Mouse (Mus musculus) neural tube, embryonic 14.5 days (tissue): ENCODE data around the gene Isca1. TPM values are rescaled to one million over a fixed set of nuclear protein-coding genes. Genes with fewer than 3 reads are reported as not detected.
"Not testable (repeated sequence)": the region's sequence is repeated elsewhere in the genome, so short reads cannot be mapped to it uniquely, and the experiment has no call there.

Source experiments
- ATAC-seq: fragments of 200-750 bp; cut with Nextera tagmentation; 2 replicates; pipeline ENCODE4 v1.8.0; 2017; ENCODE audit warnings: low read depth, mild to moderate bottlenecking, moderate TSS enrichment, moderate library complexity
- H3K27ac ChIP-seq: fragments of 300-500 bp; sonication (generic); 2 replicates; pipeline ENCODE4 v1.5.1; 2014; ENCODE audit warnings: low read depth, mild to moderate bottlenecking, control low read depth, low read length, moderate library complexity, mixed read lengths
- H3K27me3 ChIP-seq: fragments of 300-500 bp; sonication (generic); 2 replicates; pipeline ENCODE4 v1.6.1; 2014; ENCODE audit warnings: low read length; ENCODE audit not compliant: control insufficient read depth, insufficient read depth
- H3K36me3 ChIP-seq: fragments of 300-500 bp; sonication (generic); 2 replicates; pipeline ENCODE4 v1.6.1; 2014; ENCODE audit warnings: low read length, mixed read lengths; ENCODE audit not compliant: control insufficient read depth, insufficient read depth
- H3K4me1 ChIP-seq: fragments of 300-500 bp; sonication (generic); 2 replicates; pipeline ENCODE4 v1.6.1; 2014; ENCODE audit warnings: low read length; ENCODE audit not compliant: control insufficient read depth, insufficient read depth
- H3K4me2 ChIP-seq: fragments of 300-500 bp; sonication (generic); 2 replicates; pipeline ENCODE4 v1.6.1; 2014; ENCODE audit warnings: mild to moderate bottlenecking, low read depth, low read length, control low read depth
- H3K4me3 ChIP-seq: fragments of 300-500 bp; sonication (generic); 2 replicates; pipeline ENCODE4 v1.5.1; 2014; ENCODE audit warnings: low read depth, low read length, control low read depth, mixed read lengths
- H3K9ac ChIP-seq: fragments of 300-500 bp; sonication (generic); replicated peaks from 2 replicates; pipeline ENCODE4 v1.6.1; 2014; ENCODE audit warnings: low read depth, mild to moderate bottlenecking, control low read depth, low read length, mixed read lengths
- H3K9me3 ChIP-seq: fragments of 300-500 bp; sonication (generic); 2 replicates; pipeline ENCODE4 v1.6.1; 2016; ENCODE audit warnings: low read length; ENCODE audit not compliant: control insufficient read depth
- WGBS: fragments of 180-500 bp; shearing (Covaris S2); extraction: QIAGEN DNeasy Blood & Tissue Kit; methylation state at CpG from one replicate; pipeline ENCODE4 v1.1.7; 2014; 5-methylcytosine and 5-hydroxymethylcytosine counted together
- polyA plus RNA-seq: library from polyadenylated mRNA; unstranded; fragments of >200 nt; fragmentation: Nextera tagmentation; extraction: Ambion mirVana; gene quantifications from 2 replicates; pipeline ENCODE4 v1.2.1, GENCODE M21; 2014

Gene Isca1
- polyA plus RNA-seq, 1 experiment from 2014 or later = 200 TPM

- H3K9ac ChIP-seq = no peak overlapping the region
- no peaks in the 10 kb centered on the region for H3K4me1 ChIP-seq
- H3K27me3 ChIP-seq = no peaks in the 10 kb centered on the region
- no peak overlapping the region for H3K4me3 ChIP-seq
- H3K36me3 ChIP-seq = no peaks in the 10 kb centered on the region
- WGBS = 68% methylated on average over 1 of the region's 1 CpGs
- no peaks in the 10 kb centered on the region for H3K9me3 ChIP-seq
- no peak for ATAC-seq
- no peak overlapping the region for H3K4me2 ChIP-seq
- H3K27ac ChIP-seq = no peak overlapping the region
These were observed 50.1 kb downstream of the Isca1 start for GRCm38 (mm10) chr13:59719475-59719874.

GRCm38 (mm10) chr13:59718857-59719440 is 50.7 kb downstream of the Isca1 start:
- H3K4me2 ChIP-seq, ATAC-seq, H3K27ac ChIP-seq, H3K9ac ChIP-seq, H3K36me3 ChIP-seq, H3K4me3 ChIP-seq, H3K4me1 ChIP-seq, H3K27me3 ChIP-seq, H3K9me3 ChIP-seq: not testable (repeated sequence)
- 38% methylated on average over 6 of the region's 6 CpGs for WGBS

GRCm38 (mm10) chr13:59713710-59714109 is 55.9 kb downstream of the Isca1 start:
- Histone ChIP-seq H3K9me3 (no peaks in the 10 kb centered on the region), H3K4me1 (no peaks in the 10 kb centered on the region), H3K4me3 (no peak overlapping the region), H3K9ac (no peak overlapping the region), H3K27ac (no peak overlapping the region), H3K36me3 (no peaks in the 10 kb centered on the region), H3K27me3 (no peaks in the 10 kb centered on the region), H3K4me2 (no peak overlapping the region)
- 52% methylated on average over 3 of the region's 3 CpGs for WGBS
- no peak for ATAC-seq

GRCm38 (mm10) chr13:59711984-59712383 is 57.6 kb downstream of the Isca1 start, which contains the start of gene Spata31d1b:
Gene Spata31d1b, plus strand, starts transcription at chr13:59712284.
- not testable (repeated sequence) for H3K9me3 ChIP-seq, ATAC-seq, H3K4me1 ChIP-seq, H3K4me2 ChIP-seq, H3K27me3 ChIP-seq, H3K4me3 ChIP-seq, H3K27ac ChIP-seq, H3K36me3 ChIP-seq, H3K9ac ChIP-seq
- 68% methylated on average over 3 of the region's 3 CpGs for WGBS

- no peaks in the 10 kb centered on the region for H3K9me3 ChIP-seq
- H3K36me3 ChIP-seq = no peaks in the 10 kb centered on the region
- H3K4me3 ChIP-seq = no peak within 1 kb of the TSS
- H3K27me3 ChIP-seq = no peaks in the 10 kb centered on the region
- no peak within 1 kb of the TSS for H3K9ac ChIP-seq
- no peaks in the 10 kb centered on the region for H3K4me1 ChIP-seq
- no peak for ATAC-seq
- no peak within 1 kb of the TSS for H3K27ac ChIP-seq
- 90% methylated on average over 15 of the region's 15 CpGs for WGBS
- no peak within 1 kb of the TSS for H3K4me2 ChIP-seq
These were observed 59.4 kb downstream of the Isca1 start, which contains the start of gene Spata31d1a for GRCm38 (mm10) chr13:59710230-59710629. Gene Spata31d1a, minus strand, starts transcription at chr13:59710330.

Other genes starting within 250 kb of the Isca1 start
- 97.3 and 112 TPM in 2 replicates for gene Agtpbp1, start 184.6 kb downstream of the Isca1 start, polyA plus RNA-seq
- 120 and 131 TPM in 2 replicates for gene Naa35, start 184.6 kb downstream of the Isca1 start, polyA plus RNA-seq
- 21.4 and 30.3 TPM in 2 replicates for gene Golm1, start 94.0 kb downstream of the Isca1 start, polyA plus RNA-seq
- not detected in 2 replicates for gene 4921517D22Rik, start 75.7 kb downstream of the Isca1 start, polyA plus RNA-seq
- gene Spata31d1a, start 59.5 kb downstream of the Isca1 start, polyA plus RNA-seq = 0.06 and 0.21 TPM in 2 replicates
- gene Spata31d1b, start 57.5 kb downstream of the Isca1 start, polyA plus RNA-seq = not detected in 2 replicates
- not detected in 2 replicates for gene Spata31d1d, start 38.1 kb downstream of the Isca1 start, polyA plus RNA-seq
- 0.10 and 0.52 TPM in 2 replicates for gene 1700014D04Rik, start 23.1 kb downstream of the Isca1 start, polyA plus RNA-seq
- not detected in 2 replicates for gene Gm49354, start 12.4 kb upstream of the Isca1 start, polyA plus RNA-seq
- 45.1 and 51.8 TPM in 2 replicates for gene Tut7, start 53.3 kb upstream of the Isca1 start, polyA plus RNA-seq